Mouse (Mus musculus) kidney, postnatal 4 days (tissue): Measurements from ENCODE around the gene Zfp286.
"Not testable (repeated sequence)": the region's sequence is repeated elsewhere in the genome, so short reads cannot be mapped to it uniquely, and the experiment has no call there.

Experiments used
- DNase-seq, 2 experiments: peaks; one replicate each; pipeline ENCODE4 v3.0.0; 2021; ENCODE audit warnings: mixed read lengths in 2 of 2

The Zfp286 gene

GRCm38 (mm10) chr11:62776510-62776909 lies 12.8 kb downstream of the Zfp286 start:
- DNase-seq = no peak

GRCm38 (mm10) chr11:62760755-62761457 lies 28.4 kb downstream of the Zfp286 start:
- DNase-seq = no peak

- DNase-seq = no peak
Measured at GRCm38 (mm10) chr11:62758491-62758890, 30.8 kb downstream of the Zfp286 start.

- no peak for DNase-seq
Measured at GRCm38 (mm10) chr11:62757906-62758305, 31.4 kb downstream of the Zfp286 start.

- DNase-seq = no peak
Measured at GRCm38 (mm10) chr11:62757143-62757507, 32.1 kb downstream of the Zfp286 start.

GRCm38 (mm10) chr11:62756456-62757142 lies 32.7 kb downstream of the Zfp286 start:
- peak; percentile 99 for DNase-seq

- DNase-seq = no peak
Measured at GRCm38 (mm10) chr11:62752780-62753179, 36.5 kb downstream of the Zfp286 start, which contains the start of gene Gm10428. Gm10428 (plus strand) TSS chr11:62753100.

GRCm38 (mm10) chr11:62752191-62752590 lies 37.1 kb downstream of the Zfp286 start:
- no peak for DNase-seq

- DNase-seq = not testable (repeated sequence)
Measured at GRCm38 (mm10) chr11:62749445-62749844, 39.8 kb downstream of the Zfp286 start.

- no peak for DNase-seq
Measured at GRCm38 (mm10) chr11:62748062-62748461, 41.2 kb downstream of the Zfp286 start.

- DNase-seq = no peak
Measured at GRCm38 (mm10) chr11:62747227-62747626, 42.0 kb downstream of the Zfp286 start.

GRCm38 (mm10) chr11:62746001-62746533 lies 43.2 kb downstream of the Zfp286 start:
- peak; percentile 76 to 85 for DNase-seq

- DNase-seq = peak; percentile 83 to 86
Measured at GRCm38 (mm10) chr11:62744103-62744502, 45.2 kb downstream of the Zfp286 start.

GRCm38 (mm10) chr11:62742261-62742957 lies 46.9 kb downstream of the Zfp286 start:
- no peak for DNase-seq

GRCm38 (mm10) chr11:62741186-62741585 lies 48.1 kb downstream of the Zfp286 start:
- no peak for DNase-seq

GRCm38 (mm10) chr11:62732665-62733064 lies 56.6 kb downstream of the Zfp286 start:
- no peak for DNase-seq

- DNase-seq = no peak
Measured at GRCm38 (mm10) chr11:62732022-62732387, 57.3 kb downstream of the Zfp286 start.

GRCm38 (mm10) chr11:62731311-62732021 lies 57.8 kb downstream of the Zfp286 start, which contains the start of gene Zfp287:
Zfp287 (minus strand) TSS chr11:62731905.
- DNase-seq = peak; percentile 90 to 93

GRCm38 (mm10) chr11:62728276-62728675 lies 61.0 kb downstream of the Zfp286 start:
- DNase-seq = no peak

GRCm38 (mm10) chr11:62710657-62711056 lies 78.6 kb downstream of the Zfp286 start:
- DNase-seq = no peak

- no peak for DNase-seq
Measured at GRCm38 (mm10) chr11:62708252-62708651, 81.0 kb downstream of the Zfp286 start.

- DNase-seq = no peak
Measured at GRCm38 (mm10) chr11:62706141-62706540, 83.1 kb downstream of the Zfp286 start.
